ENCODE assay signal across 12 mouse cellular contexts in genomic region chr2:141618257-141618656, GRCm38 (mm10).
DNase-seq lines count a peak whose midpoint lies in the region; ATAC-seq lines count a peak whose summit lies in the region.
"Had no signal": no experiment of that assay in that cellular context is flagged by ENCODE, and none has a peak within 500 bp of the region (broad histone marks: within the 10 kb centered on the region; RNA-seq: fewer than 3 reads in every experiment).

No protein-coding gene starts in this region.

- no peak overlapping the region for H3K4me2 ChIP-seq in hindbrain, embryonic 16.5 days (ENCODE audit: low read length)
- H3K4me2 ChIP-seq in hindbrain, embryonic 11.5 days (replicated peaks; ENCODE audit: low read depth, low read length) = no peak overlapping the region
- H3K4me2 ChIP-seq: hindbrain, embryonic 15.5 days; midbrain, embryonic 13.5 days had no signal

- ATAC-seq in hindbrain, embryonic 16.5 days = peak; percentile 30; the same call in 1 of the 2 replicates
- ATAC-seq in hindbrain, embryonic 11.5 days (ENCODE audit: low FRiP score) = no peak
- ATAC-seq: midbrain, embryonic 13.5 days had no signal

- no peaks in the 10 kb centered on the region for H3K36me3 ChIP-seq in hindbrain, embryonic 16.5 days (ENCODE audit: control insufficient read depth, insufficient read depth, low read length)
- H3K36me3 ChIP-seq in hindbrain, embryonic 11.5 days (ENCODE audit: control insufficient read depth, insufficient read depth, low read length) = no peaks in the 10 kb centered on the region
- H3K36me3 ChIP-seq: heart, embryonic 10.5 days; hindbrain, embryonic 15.5 days; midbrain, embryonic 13.5 days had no signal

- no peaks in the 10 kb centered on the region for H3K27me3 ChIP-seq in hindbrain, embryonic 16.5 days (replicated peaks; ENCODE audit: control insufficient read depth, insufficient read depth, low read length)
- no peaks in the 10 kb centered on the region for H3K27me3 ChIP-seq in hindbrain, embryonic 11.5 days (ENCODE audit: control insufficient read depth, insufficient read depth, low read length)
- H3K27me3 ChIP-seq: hindbrain, embryonic 15.5 days; midbrain, embryonic 13.5 days had no signal

- no peaks in the 10 kb centered on the region for H3K4me1 ChIP-seq in hindbrain, embryonic 16.5 days (ENCODE audit: control insufficient read depth, insufficient read depth, low read depth, low read length)
- H3K4me1 ChIP-seq in hindbrain, embryonic 11.5 days (replicated peaks; ENCODE audit: control insufficient read depth, insufficient read depth, low read length) = no peaks in the 10 kb centered on the region
- H3K4me1 ChIP-seq: heart, embryonic 10.5 days; hindbrain, embryonic 15.5 days; midbrain, embryonic 13.5 days had no signal

- WGBS in hindbrain, embryonic 16.5 days = 61% methylated on average over 5 of the region's 5 CpGs
- WGBS in hindbrain, embryonic 11.5 days = 84% methylated on average over 5 of the region's 5 CpGs

- no peaks in the 10 kb centered on the region for H3K9me3 ChIP-seq in hindbrain, embryonic 16.5 days (ENCODE audit: control insufficient read depth, low read length)
- H3K9me3 ChIP-seq in hindbrain, embryonic 11.5 days (ENCODE audit: control insufficient read depth, low read length) = no peaks in the 10 kb centered on the region
- H3K9me3 ChIP-seq: heart, embryonic 10.5 days; hindbrain, embryonic 15.5 days; midbrain, embryonic 13.5 days had no signal

- H3K27ac ChIP-seq in hindbrain, embryonic 16.5 days (ENCODE audit: low read depth, low read length) = no peak overlapping the region
- H3K27ac ChIP-seq in hindbrain, embryonic 11.5 days (ENCODE audit: low read depth, low read length) = no peak overlapping the region
- H3K27ac ChIP-seq: heart, embryonic 10.5 days; hindbrain, embryonic 15.5 days; kidney, postnatal 0 days; midbrain, embryonic 13.5 days had no signal

- no peak for DNase-seq in hindbrain, embryonic 11.5 days (ENCODE audit: low spot score)
- peak; percentile 91 to 92 for DNase-seq in cerebellum, adult 18-20 months
- peak; percentile 8 to 22 for DNase-seq in frontal cortex, postnatal 36 days (ENCODE audit: low spot score in 2 of 2)
- peak; percentile 87 for DNase-seq in left cerebral cortex, postnatal 4 days
- no peak for DNase-seq in spleen, postnatal 4 days (ENCODE audit: low spot score in 2 of 2)
- no peak for DNase-seq in embryo, embryonic 10 days (ENCODE audit: low spot score)
- no peak for DNase-seq in spleen, adult 12 weeks (ENCODE audit: low spot score)

- no peak overlapping the region for H3K4me3 ChIP-seq in hindbrain, embryonic 16.5 days (ENCODE audit: low read length)
- H3K4me3 ChIP-seq in hindbrain, embryonic 11.5 days (ENCODE audit: low read depth, low read length) = no peak overlapping the region
- H3K4me3 ChIP-seq: heart, embryonic 10.5 days; hindbrain, embryonic 15.5 days; midbrain, embryonic 13.5 days had no signal

- intact Hi-C loops in left cerebral cortex, postnatal 4 days (cut with DNase I) = no loop called here

- H3K9ac ChIP-seq in hindbrain, embryonic 16.5 days (ENCODE audit: low read depth, low read length) = no peak overlapping the region
- H3K9ac ChIP-seq in hindbrain, embryonic 11.5 days (ENCODE audit: low read depth, low read length) = no peak overlapping the region
- H3K9ac ChIP-seq: hindbrain, embryonic 15.5 days; midbrain, embryonic 13.5 days had no signal

Comparison
In these comparisons a context has a peak if more than half of its experiments do, and no peak if none do; other contexts are left out.
1. DNase-seq: peak in cerebellum, adult 18-20 months (2 of 2), frontal cortex, postnatal 36 days (2 of 2) and left cerebral cortex, postnatal 4 days (single experiment); none in hindbrain, embryonic 11.5 days (single experiment), spleen, postnatal 4 days (0 of 2), embryo, embryonic 10 days (single experiment) and spleen, adult 12 weeks (single experiment).